Mouse (Mus musculus): Measurements from ENCODE around the gene Tstd1. TPM values are rescaled to one million over a fixed set of nuclear protein-coding genes. Genes with fewer than 3 reads are reported as not detected.
A peak's percentile ranks its signal among the peaks of the same experiment; 100 is the strongest.

The Tstd1 gene
- 3.7 and 3.8 TPM in 2 replicates for polyA plus RNA-seq (2015; fragmentation: Nextera tagmentation; extraction: Ambion mirVana)

DNA sequence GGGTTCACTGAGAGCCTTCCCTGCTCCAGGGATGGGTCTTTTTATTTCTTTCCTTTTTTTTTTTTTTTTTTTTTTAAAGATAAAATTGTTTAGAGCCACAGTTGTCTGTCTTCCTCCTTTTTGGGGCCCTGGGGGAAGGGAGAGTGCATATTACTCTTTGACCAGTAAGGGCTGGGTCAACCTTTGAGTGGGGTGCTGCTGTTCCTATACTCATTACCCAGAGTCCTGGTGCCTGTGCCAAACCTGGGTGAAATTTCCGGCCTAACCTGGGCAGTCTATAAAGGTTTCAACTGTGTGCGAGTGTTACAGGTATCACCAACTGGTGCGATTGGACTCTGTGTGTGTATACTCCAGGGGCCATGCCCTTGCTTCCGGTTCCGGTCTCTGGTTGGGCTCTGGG lies at the start of gene Tstd1:
TSS of gene Tstd1 (plus strand) at position 213 of the 400 bp plus-strand sequence.
- H3K9me3 ChIP-seq (ENCODE audit: control insufficient read depth, low read length), result no peaks in the 10 kb centered on the region
- H3K36me3 ChIP-seq (ENCODE audit: control insufficient read depth, insufficient read depth, low read length), result peaks cover 15% of the 10 kb centered on the region
- H3K27me3 ChIP-seq (ENCODE audit: control insufficient read depth, insufficient read depth, low read length), result no peaks in the 10 kb centered on the region
- no peak within 1 kb of the TSS for H3K4me3 ChIP-seq (ENCODE audit: low read depth, low read length)
- DNase-seq (ENCODE audit: low spot score) (no peak), ATAC-seq (ENCODE audit: low FRiP score, low TSS enrichment) (0 out of 2 replicates have a peak, but pooled peaks have one; percentile 36)
- H3K4me1 ChIP-seq (replicated peaks; ENCODE audit: control insufficient read depth, insufficient read depth), result no peaks in the 10 kb centered on the region
- H3K9ac ChIP-seq (ENCODE audit: low read length), result no peak within 1 kb of the TSS
- TF ChIP-seq EP300 (optimal IDR thresholded peaks at IDR 0.05) (no peak), CTCF (IDR thresholded peaks at IDR 0.05; ENCODE audit: low read depth) (no peak)
- H3K4me2 ChIP-seq (replicated peaks; ENCODE audit: low read depth), result no peak within 1 kb of the TSS
- H3K27ac ChIP-seq (replicated peaks), result no peak within 1 kb of the TSS
- WGBS, result 65% methylated on average over 5 of the region's 5 CpGs

DNA sequence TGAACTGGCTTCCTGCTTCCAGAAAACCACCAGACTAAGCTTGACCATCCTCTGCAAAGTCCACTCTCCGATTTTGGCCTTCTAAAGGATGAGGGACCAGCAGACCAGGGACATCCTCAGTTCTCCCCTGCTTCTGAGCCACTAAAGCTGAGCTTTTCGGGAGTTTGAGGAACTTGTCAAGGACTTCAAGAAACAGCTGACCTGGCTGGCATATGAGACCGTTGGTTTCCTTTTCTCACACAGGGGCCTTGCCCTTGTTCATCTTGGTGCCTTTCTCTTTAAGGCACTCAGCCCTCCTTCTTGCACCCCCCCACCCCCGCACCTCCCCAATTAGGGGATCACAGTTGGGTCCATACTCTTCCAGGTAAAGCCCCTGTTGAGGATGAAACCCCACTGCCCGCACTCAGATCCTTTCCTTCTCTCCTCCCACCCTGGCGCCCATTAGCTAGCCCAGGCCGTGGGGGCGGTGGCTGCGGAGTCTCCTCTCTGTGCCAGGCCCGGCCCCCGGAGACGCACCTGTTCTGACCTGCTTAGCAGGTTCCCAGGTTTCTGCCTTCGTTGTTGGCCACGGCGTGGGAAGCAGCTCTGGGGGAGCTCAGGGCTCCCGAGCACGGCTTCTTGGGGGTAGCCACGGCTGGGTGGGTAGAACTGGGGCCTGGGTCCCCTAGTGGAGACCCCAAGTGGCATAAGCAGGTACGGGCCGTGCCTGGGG lies 48.7 kb upstream of the Tstd1 start, which contains the start of gene Nectin4:
TSS of gene Nectin4 (plus strand) at position 255 of the 712 bp plus-strand sequence.
- no peaks in the 10 kb centered on the region for H3K9me3 ChIP-seq (ENCODE audit: control insufficient read depth, low read length)
- peak within 1 kb of the TSS; percentile 51 for H3K4me2 ChIP-seq (replicated peaks; ENCODE audit: low read depth)
- DNase-seq (ENCODE audit: low spot score) (peak; percentile 90), ATAC-seq (ENCODE audit: low FRiP score, low TSS enrichment) (peak; percentile 83)
- no peak for TF ChIP-seq CTCF (IDR thresholded peaks at IDR 0.05; ENCODE audit: low read depth)
- no peak for TF ChIP-seq EP300 (optimal IDR thresholded peaks at IDR 0.05)
- H3K9ac ChIP-seq (ENCODE audit: low read length), result peak within 1 kb of the TSS; percentile 66
- H3K4me1 ChIP-seq (replicated peaks; ENCODE audit: control insufficient read depth, insufficient read depth), result 0 out of 2 replicates have a peak, but pooled peaks cover 7% of the 10 kb centered on the region
- peak within 1 kb of the TSS; percentile 91 for H3K27ac ChIP-seq (replicated peaks)
- H3K4me3 ChIP-seq (ENCODE audit: low read depth, low read length), result peak within 1 kb of the TSS; percentile 35
- WGBS, result 32% methylated on average over 20 of the region's 20 CpGs
- H3K36me3 ChIP-seq (ENCODE audit: control insufficient read depth, insufficient read depth, low read length), result no peaks in the 10 kb centered on the region
- no peaks in the 10 kb centered on the region for H3K27me3 ChIP-seq (ENCODE audit: control insufficient read depth, insufficient read depth, low read length)

DNA sequence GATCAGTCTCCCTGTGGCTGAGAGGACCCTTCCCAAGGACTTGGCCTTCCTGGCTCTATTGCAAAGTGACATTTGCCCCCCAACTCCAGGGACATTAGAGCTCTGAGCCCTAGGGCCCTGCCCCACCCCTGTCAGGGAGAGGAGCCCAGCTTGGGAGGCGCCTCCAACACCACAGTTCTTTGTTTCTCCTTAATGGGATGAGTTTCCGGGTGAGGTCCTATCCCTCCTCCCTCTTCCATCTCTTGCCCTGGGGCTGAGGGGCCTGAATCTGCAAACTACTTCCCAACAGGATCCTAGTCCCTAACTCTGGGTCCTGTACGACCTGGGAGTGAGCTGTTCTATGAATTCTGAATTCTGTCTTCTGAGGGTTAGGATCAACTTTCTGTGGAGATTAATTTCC lies 45.8 kb upstream of the Tstd1 start:
- 48% methylated on average over 3 of the region's 3 CpGs for WGBS

DNA sequence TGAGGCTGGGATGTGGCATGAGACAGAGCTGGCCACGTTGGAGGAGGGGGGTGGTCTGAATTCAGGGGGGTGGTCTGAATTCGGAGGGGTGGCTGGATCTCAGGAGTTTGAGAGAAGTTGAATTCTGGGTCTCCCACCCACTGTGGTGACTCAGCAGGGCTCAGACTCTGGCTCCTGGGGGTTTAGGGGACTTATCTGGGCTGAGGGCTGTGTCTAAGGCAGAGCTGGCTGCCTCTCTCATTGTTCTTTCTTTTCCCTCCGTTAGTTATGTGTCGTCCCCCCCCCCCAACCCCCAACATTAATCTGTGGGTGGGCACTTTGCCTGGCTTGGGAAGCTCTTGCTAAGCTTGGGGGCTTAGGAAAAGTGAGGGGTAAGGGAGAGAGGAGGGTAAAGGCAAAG lies 44.7 kb upstream of the Tstd1 start:
- Histone ChIP-seq H3K4me3 (ENCODE audit: low read depth, low read length) (no peak overlapping the region), H3K4me2 (replicated peaks; ENCODE audit: low read depth) (peak overlapping the region; percentile 31), H3K27ac (replicated peaks) (peak overlapping the region; percentile 63), H3K9ac (ENCODE audit: low read length) (no peak overlapping the region; the same call in 1 of the 2 replicates), H3K9me3 (ENCODE audit: control insufficient read depth, low read length) (no peaks in the 10 kb centered on the region), H3K27me3 (ENCODE audit: control insufficient read depth, insufficient read depth, low read length) (no peaks in the 10 kb centered on the region), H3K36me3 (ENCODE audit: control insufficient read depth, insufficient read depth, low read length) (no peaks in the 10 kb centered on the region), H3K4me1 (replicated peaks; ENCODE audit: control insufficient read depth, insufficient read depth) (peaks cover 7% of the 10 kb centered on the region; the same call in 1 of the 2 replicates)
- WGBS, result 0% methylated on average over 2 of the region's 4 CpGs
- TF ChIP-seq EP300 (optimal IDR thresholded peaks at IDR 0.05) (no peak), CTCF (IDR thresholded peaks at IDR 0.05; ENCODE audit: low read depth) (no peak)
- no peak for ATAC-seq (ENCODE audit: low FRiP score, low TSS enrichment)
- DNase-seq (ENCODE audit: low spot score), result no peak

More for the DNA sequence above, 45.8 kb upstream of the Tstd1 start:
- Histone ChIP-seq H3K27me3 (ENCODE audit: control insufficient read depth, insufficient read depth, low read length) (no peaks in the 10 kb centered on the region), H3K9ac (ENCODE audit: low read length) (no peak overlapping the region), H3K4me1 (replicated peaks; ENCODE audit: control insufficient read depth, insufficient read depth) (0 out of 2 replicates have a peak, but pooled peaks cover 7% of the 10 kb centered on the region), H3K4me2 (replicated peaks; ENCODE audit: low read depth) (peak overlapping the region; percentile 27), H3K9me3 (ENCODE audit: control insufficient read depth, low read length) (no peaks in the 10 kb centered on the region), H3K27ac (replicated peaks) (peak overlapping the region; percentile 61), H3K36me3 (ENCODE audit: control insufficient read depth, insufficient read depth, low read length) (no peaks in the 10 kb centered on the region), H3K4me3 (ENCODE audit: low read depth, low read length) (0 out of 2 replicates have a peak overlapping the region, but pooled peaks have one; percentile 15)
- no peak for TF ChIP-seq CTCF (IDR thresholded peaks at IDR 0.05; ENCODE audit: low read depth)
- no peak for TF ChIP-seq EP300 (optimal IDR thresholded peaks at IDR 0.05)
- no peak for DNase-seq (ENCODE audit: low spot score)
- ATAC-seq (ENCODE audit: low FRiP score, low TSS enrichment), result no peak

DNA sequence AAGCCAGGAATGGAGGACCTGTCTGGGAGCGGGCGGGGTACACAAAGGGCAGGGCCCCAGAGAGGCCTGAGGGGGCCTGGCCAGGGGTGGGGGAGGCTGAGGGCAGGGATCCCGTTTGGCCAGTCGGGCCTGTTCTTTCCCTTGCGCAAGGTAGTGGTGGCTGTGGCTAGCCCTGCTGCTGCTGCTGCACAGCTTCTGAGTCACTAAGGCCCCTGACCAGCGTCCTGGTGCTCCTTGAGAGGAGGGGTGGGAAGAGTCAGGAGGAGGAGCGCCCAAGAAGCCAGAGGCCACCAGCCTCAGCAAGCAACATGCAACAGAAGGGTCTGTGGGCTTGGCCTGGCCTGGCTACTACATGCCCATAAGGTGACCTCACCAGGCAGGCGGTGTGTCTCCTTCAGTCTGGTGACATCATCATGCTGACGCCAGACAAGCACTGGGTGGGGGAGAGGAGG lies 43.0 kb upstream of the Tstd1 start:
- H3K9ac ChIP-seq (ENCODE audit: low read length), result no peak overlapping the region; the same call in 1 of the 2 replicates
- ATAC-seq (ENCODE audit: low FRiP score, low TSS enrichment) (peak; percentile 92), DNase-seq (ENCODE audit: low spot score) (peak; percentile 92)
- TF ChIP-seq CTCF (IDR thresholded peaks at IDR 0.05; ENCODE audit: low read depth), result no peak
- peak; percentile 83 for TF ChIP-seq EP300 (optimal IDR thresholded peaks at IDR 0.05)
- H3K4me2 ChIP-seq (replicated peaks; ENCODE audit: low read depth), result peak overlapping the region; percentile 5; the same call in 1 of the 2 replicates
- H3K9me3 ChIP-seq (ENCODE audit: control insufficient read depth, low read length), result no peaks in the 10 kb centered on the region
- no peak overlapping the region for H3K4me3 ChIP-seq (ENCODE audit: low read depth, low read length)
- H3K27me3 ChIP-seq (ENCODE audit: control insufficient read depth, insufficient read depth, low read length), result no peaks in the 10 kb centered on the region
- H3K36me3 ChIP-seq (ENCODE audit: control insufficient read depth, insufficient read depth, low read length), result no peaks in the 10 kb centered on the region
- WGBS, result 33% methylated on average over 9 of the region's 9 CpGs
- peak overlapping the region; percentile 72 for H3K27ac ChIP-seq (replicated peaks)
- H3K4me1 ChIP-seq (replicated peaks; ENCODE audit: control insufficient read depth, insufficient read depth), result peaks cover 10% of the 10 kb centered on the region

DNA sequence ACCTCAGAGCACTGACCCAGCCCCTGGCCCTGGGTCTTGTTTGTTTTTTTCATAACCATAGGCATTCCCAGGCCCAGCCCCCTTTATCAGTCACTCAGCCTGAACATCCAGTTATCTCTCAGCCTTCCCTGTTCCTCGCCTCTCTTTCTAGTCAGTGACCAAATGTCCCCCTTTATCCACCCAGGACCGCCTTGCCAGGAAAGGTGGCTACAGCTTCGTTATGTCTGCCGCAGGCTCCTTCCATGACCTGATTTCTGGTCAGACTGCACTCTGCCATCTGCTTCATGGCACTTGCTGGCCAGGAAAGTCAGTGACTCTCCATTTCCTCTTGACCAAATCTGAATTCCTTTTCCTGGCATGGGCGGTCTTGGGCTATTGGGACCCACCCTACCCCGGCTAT lies 40.4 kb upstream of the Tstd1 start:
- H3K36me3 ChIP-seq (ENCODE audit: control insufficient read depth, insufficient read depth, low read length), result no peaks in the 10 kb centered on the region
- no peak overlapping the region for H3K4me2 ChIP-seq (replicated peaks; ENCODE audit: low read depth)
- H3K9me3 ChIP-seq (ENCODE audit: control insufficient read depth, low read length), result no peaks in the 10 kb centered on the region
- H3K4me3 ChIP-seq (ENCODE audit: low read depth, low read length), result no peak overlapping the region
- no peaks in the 10 kb centered on the region for H3K27me3 ChIP-seq (ENCODE audit: control insufficient read depth, insufficient read depth, low read length)
- ATAC-seq (ENCODE audit: low FRiP score, low TSS enrichment) (no peak), DNase-seq (ENCODE audit: low spot score) (no peak)
- WGBS, result 77% methylated on average over 6 of the region's 6 CpGs
- H3K9ac ChIP-seq (ENCODE audit: low read length), result no peak overlapping the region
- peaks cover 8% of the 10 kb centered on the region for H3K4me1 ChIP-seq (replicated peaks; ENCODE audit: control insufficient read depth, insufficient read depth)
- peak overlapping the region; percentile 45; the same call in 1 of the 2 replicates for H3K27ac ChIP-seq (replicated peaks)
- TF ChIP-seq EP300 (optimal IDR thresholded peaks at IDR 0.05) (no peak), CTCF (IDR thresholded peaks at IDR 0.05; ENCODE audit: low read depth) (no peak)

Data from stomach, postnatal 0 days (tissue).